Mouse (Mus musculus): ENCODE results near the gene Nuak1.

DNA sequence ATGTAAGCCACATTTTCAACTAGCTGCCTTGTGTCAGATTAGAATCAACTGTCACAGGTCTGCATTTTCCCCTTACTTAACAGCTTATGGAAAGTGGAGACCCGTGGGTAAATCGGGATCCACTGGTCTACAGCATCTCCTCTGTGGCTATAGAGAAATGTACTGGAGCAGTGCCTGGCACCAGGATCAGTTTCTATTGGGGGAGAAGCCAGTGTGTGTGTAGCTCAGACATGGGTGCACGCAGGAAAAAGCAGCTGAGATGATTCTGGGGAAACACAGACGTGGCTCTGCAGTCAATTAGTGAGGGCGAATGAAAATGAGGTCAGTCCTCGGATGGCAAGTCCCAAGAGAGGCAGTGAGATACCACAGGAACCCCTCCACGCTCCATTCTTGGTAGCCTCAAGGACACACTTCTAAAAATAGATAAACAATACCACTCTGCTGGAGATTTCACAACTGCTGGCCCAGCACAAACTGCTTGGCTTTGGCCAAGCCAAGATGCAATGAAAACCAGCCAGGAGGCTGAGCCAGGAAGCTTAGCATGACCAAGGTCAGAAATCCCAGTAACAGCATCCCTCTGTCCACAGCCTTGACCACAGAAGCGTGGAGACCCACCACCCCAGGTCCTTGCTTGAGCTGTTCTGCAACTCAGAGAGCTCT is 40.4 kb upstream of the Nuak1 start:
- no peak for TF ChIP-seq CTCF (IDR thresholded peaks at IDR 0.05; ENCODE audit: low read depth)
- no peak for TF ChIP-seq EP300 (IDR thresholded peaks at IDR 0.05; ENCODE audit: low read depth)
